Mouse (Mus musculus): ENCODE results near the gene Mrpl37. TPM values are rescaled to one million over a fixed set of nuclear protein-coding genes. Genes with fewer than 3 reads are reported as not detected.

Mrpl37 gene
- polyA plus RNA-seq, 1 experiment from 2014 or later = 122 TPM

- ATAC-seq (ENCODE audit: insufficient read depth, low FRiP score, low TSS enrichment) (no peak), DNase-seq (ENCODE audit: low spot score) (no peak)
- Histone ChIP-seq H3K36me3 (ENCODE audit: control insufficient read depth, insufficient read depth, low read length) (peaks cover 29% of the 10 kb centered on the region), H3K9me3 (ENCODE audit: control insufficient read depth, low read length) (no peaks in the 10 kb centered on the region), H3K4me3 (ENCODE audit: low read depth, low read length) (no peak overlapping the region), H3K9ac (ENCODE audit: low read length) (no peak overlapping the region), H3K27me3 (ENCODE audit: control insufficient read depth, insufficient read depth, low read length) (no peaks in the 10 kb centered on the region), H3K4me2 (ENCODE audit: low read depth) (no peak overlapping the region), H3K4me1 (ENCODE audit: control insufficient read depth, insufficient read depth, low read length) (no peaks in the 10 kb centered on the region), H3K27ac (ENCODE audit: low read depth, low read length) (no peak overlapping the region)
- WGBS = 85% methylated on average over 4 of the region's 4 CpGs
Observed at GRCm38 (mm10) chr4:107038303-107038702, 28.4 kb downstream of the Mrpl37 start.

DNA sequence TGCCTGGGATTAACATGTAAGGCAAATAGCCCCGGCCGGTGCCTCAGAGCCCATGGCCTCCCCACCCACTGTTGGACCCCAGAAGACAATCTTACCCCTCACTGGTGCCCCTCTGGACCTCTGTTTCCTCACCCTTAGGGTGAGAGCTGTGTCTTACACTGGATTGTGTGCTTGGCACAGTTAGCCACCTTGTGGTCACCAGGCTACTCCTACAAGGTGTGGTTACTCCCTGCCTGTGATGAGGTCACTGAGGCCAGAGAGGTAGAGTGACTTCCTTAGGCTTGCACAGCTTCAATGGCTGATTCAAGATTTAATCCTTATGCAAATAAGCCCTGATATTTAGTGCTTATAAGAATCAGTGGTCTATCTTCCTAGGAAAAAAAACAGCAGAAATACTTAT, 29.7 kb downstream of the Mrpl37 start:
- Histone ChIP-seq H3K27ac (ENCODE audit: low read depth, low read length) (no peak overlapping the region), H3K4me2 (ENCODE audit: low read depth) (no peak overlapping the region), H3K36me3 (ENCODE audit: control insufficient read depth, insufficient read depth, low read length) (peaks cover 26% of the 10 kb centered on the region), H3K4me3 (ENCODE audit: low read depth, low read length) (no peak overlapping the region), H3K9me3 (ENCODE audit: control insufficient read depth, low read length) (no peaks in the 10 kb centered on the region), H3K27me3 (ENCODE audit: control insufficient read depth, insufficient read depth, low read length) (no peaks in the 10 kb centered on the region), H3K9ac (ENCODE audit: low read length) (no peak overlapping the region), H3K4me1 (ENCODE audit: control insufficient read depth, insufficient read depth, low read length) (no peaks in the 10 kb centered on the region)
- no peak for ATAC-seq (ENCODE audit: insufficient read depth, low FRiP score, low TSS enrichment)
- 95% methylated on average over 2 of the region's 2 CpGs for WGBS
- DNase-seq (ENCODE audit: low spot score) = no peak

GRCm38 (mm10) chr4:107035689-107036088, 31.0 kb downstream of the Mrpl37 start:
- Histone ChIP-seq H3K36me3 (ENCODE audit: control insufficient read depth, insufficient read depth, low read length) (peaks cover 24% of the 10 kb centered on the region), H3K4me3 (ENCODE audit: low read depth, low read length) (no peak overlapping the region), H3K4me1 (ENCODE audit: control insufficient read depth, insufficient read depth, low read length) (no peaks in the 10 kb centered on the region), H3K9ac (ENCODE audit: low read length) (no peak overlapping the region), H3K9me3 (ENCODE audit: control insufficient read depth, low read length) (no peaks in the 10 kb centered on the region), H3K27ac (ENCODE audit: low read depth, low read length) (no peak overlapping the region), H3K27me3 (ENCODE audit: control insufficient read depth, insufficient read depth, low read length) (no peaks in the 10 kb centered on the region), H3K4me2 (ENCODE audit: low read depth) (no peak overlapping the region)
- WGBS = 91% methylated on average over 4 of the region's 4 CpGs
- no peak for DNase-seq (ENCODE audit: low spot score)
- ATAC-seq (ENCODE audit: insufficient read depth, low FRiP score, low TSS enrichment) = no peak

DNA sequence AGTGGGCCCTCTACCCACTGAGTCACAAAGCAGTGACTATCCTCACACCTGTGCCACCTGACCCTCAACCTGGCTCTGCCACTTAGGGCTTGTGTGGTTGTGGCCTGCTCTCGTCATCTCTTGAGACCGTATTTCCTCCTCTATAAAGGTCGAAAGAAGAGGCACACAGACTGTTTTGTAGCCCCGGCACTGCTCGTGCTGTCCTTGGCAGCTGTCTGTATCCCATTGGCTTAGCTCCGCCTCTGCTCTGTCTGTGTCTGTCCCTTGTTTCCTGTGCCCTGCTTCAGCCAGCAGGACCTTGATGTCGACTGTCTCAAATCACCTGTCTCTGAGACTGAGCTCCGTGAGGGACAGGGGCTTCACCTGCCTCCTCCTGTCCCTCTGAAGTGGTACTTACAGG, 40.2 kb downstream of the Mrpl37 start:
- Histone ChIP-seq H3K9ac (ENCODE audit: low read length) (no peak overlapping the region), H3K4me3 (ENCODE audit: low read depth, low read length) (no peak overlapping the region), H3K27me3 (ENCODE audit: control insufficient read depth, insufficient read depth, low read length) (no peaks in the 10 kb centered on the region), H3K36me3 (ENCODE audit: control insufficient read depth, insufficient read depth, low read length) (peaks cover 4% of the 10 kb centered on the region), H3K27ac (ENCODE audit: low read depth, low read length) (no peak overlapping the region), H3K4me2 (ENCODE audit: low read depth) (no peak overlapping the region), H3K9me3 (ENCODE audit: control insufficient read depth, low read length) (no peaks in the 10 kb centered on the region), H3K4me1 (ENCODE audit: control insufficient read depth, insufficient read depth, low read length) (peaks cover 3% of the 10 kb centered on the region; the same call in 1 of the 2 replicates)
- DNase-seq (ENCODE audit: low spot score) (no peak), ATAC-seq (ENCODE audit: insufficient read depth, low FRiP score, low TSS enrichment) (no peak)
- WGBS = 67% methylated on average over 8 of the region's 8 CpGs

GRCm38 (mm10) chr4:107025369-107025768, 41.3 kb downstream of the Mrpl37 start:
- no peaks in the 10 kb centered on the region for H3K9me3 ChIP-seq (ENCODE audit: control insufficient read depth, low read length)
- no peak overlapping the region for H3K27ac ChIP-seq (ENCODE audit: low read depth, low read length)
- no peaks in the 10 kb centered on the region for H3K36me3 ChIP-seq (ENCODE audit: control insufficient read depth, insufficient read depth, low read length)
- ATAC-seq (ENCODE audit: insufficient read depth, low FRiP score, low TSS enrichment) (no peak), DNase-seq (ENCODE audit: low spot score) (no peak)
- H3K4me1 ChIP-seq (ENCODE audit: control insufficient read depth, insufficient read depth, low read length) = peaks cover 9% of the 10 kb centered on the region
- no peaks in the 10 kb centered on the region for H3K27me3 ChIP-seq (ENCODE audit: control insufficient read depth, insufficient read depth, low read length)
- no peak overlapping the region for H3K4me2 ChIP-seq (ENCODE audit: low read depth)
- no peak overlapping the region for H3K9ac ChIP-seq (ENCODE audit: low read length)
- 88% methylated on average over 5 of the region's 5 CpGs for WGBS
- no peak overlapping the region for H3K4me3 ChIP-seq (ENCODE audit: low read depth, low read length)

DNA sequence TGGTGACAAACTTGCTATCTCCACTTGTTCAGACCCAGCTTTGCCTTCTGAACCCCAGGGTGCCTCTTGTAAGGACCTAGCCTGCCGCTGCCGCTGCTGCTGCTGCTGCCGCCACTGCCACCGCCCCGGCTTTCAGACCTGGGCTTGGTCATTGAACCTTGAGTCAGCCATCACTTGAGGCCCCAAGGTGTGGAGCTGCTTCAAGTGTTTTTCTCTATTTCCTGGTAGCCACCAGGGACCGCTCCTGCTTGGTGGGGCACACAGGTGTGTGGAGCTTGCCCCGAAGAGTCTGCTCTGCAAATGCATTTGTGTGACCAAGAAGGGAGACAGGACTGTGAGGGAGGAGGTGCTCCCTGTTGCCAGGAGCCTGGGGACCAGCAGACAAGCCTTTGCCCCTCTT, 41.8 kb downstream of the Mrpl37 start:
- DNase-seq (ENCODE audit: low spot score) (no peak), ATAC-seq (ENCODE audit: insufficient read depth, low FRiP score, low TSS enrichment) (no peak)
- Histone ChIP-seq H3K4me2 (ENCODE audit: low read depth) (no peak overlapping the region), H3K9me3 (ENCODE audit: control insufficient read depth, low read length) (no peaks in the 10 kb centered on the region), H3K27ac (ENCODE audit: low read depth, low read length) (no peak overlapping the region), H3K4me3 (ENCODE audit: low read depth, low read length) (no peak overlapping the region), H3K4me1 (ENCODE audit: control insufficient read depth, insufficient read depth, low read length) (peaks cover 14% of the 10 kb centered on the region), H3K9ac (ENCODE audit: low read length) (no peak overlapping the region), H3K27me3 (ENCODE audit: control insufficient read depth, insufficient read depth, low read length) (no peaks in the 10 kb centered on the region), H3K36me3 (ENCODE audit: control insufficient read depth, insufficient read depth, low read length) (no peaks in the 10 kb centered on the region)
- WGBS = 81% methylated on average over 7 of the region's 7 CpGs

GRCm38 (mm10) chr4:107021464-107021863, 45.2 kb downstream of the Mrpl37 start:
- H3K9ac ChIP-seq (ENCODE audit: low read length) = no peak overlapping the region
- no peaks in the 10 kb centered on the region for H3K36me3 ChIP-seq (ENCODE audit: control insufficient read depth, insufficient read depth, low read length)
- DNase-seq (ENCODE audit: low spot score) = no peak
- H3K4me2 ChIP-seq (ENCODE audit: low read depth) = no peak overlapping the region
- 79% methylated on average over 3 of the region's 3 CpGs for WGBS
- ATAC-seq (ENCODE audit: insufficient read depth, low FRiP score, low TSS enrichment) = no peak
- H3K9me3 ChIP-seq (ENCODE audit: control insufficient read depth, low read length) = no peaks in the 10 kb centered on the region
- H3K4me3 ChIP-seq (ENCODE audit: low read depth, low read length) = no peak overlapping the region
- H3K27ac ChIP-seq (ENCODE audit: low read depth, low read length) = 0 out of 2 replicates have a peak overlapping the region, but pooled peaks have one; percentile 28
- H3K4me1 ChIP-seq (ENCODE audit: control insufficient read depth, insufficient read depth, low read length) = peaks cover 42% of the 10 kb centered on the region
- no peaks in the 10 kb centered on the region for H3K27me3 ChIP-seq (ENCODE audit: control insufficient read depth, insufficient read depth, low read length)

DNA sequence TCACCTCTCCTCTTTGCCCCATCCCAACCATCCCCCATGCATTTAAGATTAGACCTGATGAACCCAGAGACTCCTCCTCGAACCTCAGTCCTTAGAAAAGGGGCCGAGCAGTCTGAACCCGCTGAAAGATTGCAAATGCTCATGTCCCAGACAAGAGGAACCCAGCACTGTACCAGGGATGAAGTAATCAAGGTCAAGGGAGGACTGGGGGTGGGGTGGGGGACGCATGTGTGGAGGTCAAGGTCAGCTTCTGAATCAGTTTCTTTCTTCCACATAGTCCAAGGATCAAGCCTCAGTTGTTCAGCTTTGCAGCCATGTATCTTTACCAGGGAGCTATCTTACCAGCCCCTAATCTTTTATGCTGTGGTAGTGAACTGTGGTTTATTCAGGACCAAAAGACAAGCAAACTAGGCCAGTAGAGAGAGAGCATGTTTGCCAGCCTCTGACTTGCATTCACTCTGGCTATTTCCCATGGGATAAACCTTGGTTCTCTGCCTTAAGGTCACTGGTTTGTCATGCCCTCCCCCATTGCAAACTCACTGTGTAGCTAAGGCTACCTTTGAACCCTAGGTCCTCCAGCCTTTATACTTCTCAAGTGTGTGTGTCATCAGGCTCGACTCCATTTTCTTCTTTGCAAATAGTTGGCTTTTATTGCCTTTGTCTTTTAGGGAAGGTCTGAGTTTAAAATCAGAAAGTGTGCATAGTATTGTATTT, 46.2 kb downstream of the Mrpl37 start:
- ATAC-seq (ENCODE audit: insufficient read depth, low FRiP score, low TSS enrichment) (no peak), DNase-seq (ENCODE audit: low spot score) (no peak)
- no peaks in the 10 kb centered on the region for H3K36me3 ChIP-seq (ENCODE audit: control insufficient read depth, insufficient read depth, low read length)
- no peaks in the 10 kb centered on the region for H3K27me3 ChIP-seq (ENCODE audit: control insufficient read depth, insufficient read depth, low read length)
- no peaks in the 10 kb centered on the region for H3K9me3 ChIP-seq (ENCODE audit: control insufficient read depth, low read length)
- no peak overlapping the region for H3K4me2 ChIP-seq (ENCODE audit: low read depth)
- H3K4me3 ChIP-seq (ENCODE audit: low read depth, low read length) = no peak overlapping the region
- no peak overlapping the region for H3K9ac ChIP-seq (ENCODE audit: low read length)
- WGBS = 68% methylated on average over 5 of the region's 5 CpGs
- peaks cover 51% of the 10 kb centered on the region for H3K4me1 ChIP-seq (ENCODE audit: control insufficient read depth, insufficient read depth, low read length)
- no peak overlapping the region for H3K27ac ChIP-seq (ENCODE audit: low read depth, low read length)

GRCm38 (mm10) chr4:107019027-107019426, 47.6 kb downstream of the Mrpl37 start:
- H3K27ac ChIP-seq (ENCODE audit: low read depth, low read length) = peak overlapping the region; percentile 47; the same call in 1 of the 2 replicates
- DNase-seq (ENCODE audit: low spot score) (peak; percentile 35), ATAC-seq (ENCODE audit: insufficient read depth, low FRiP score, low TSS enrichment) (no peak)
- no peaks in the 10 kb centered on the region for H3K36me3 ChIP-seq (ENCODE audit: control insufficient read depth, insufficient read depth, low read length)
- no peaks in the 10 kb centered on the region for H3K9me3 ChIP-seq (ENCODE audit: control insufficient read depth, low read length)
- H3K27me3 ChIP-seq (ENCODE audit: control insufficient read depth, insufficient read depth, low read length) = no peaks in the 10 kb centered on the region
- no peak overlapping the region for H3K9ac ChIP-seq (ENCODE audit: low read length)
- H3K4me2 ChIP-seq (ENCODE audit: low read depth) = no peak overlapping the region
- no peak overlapping the region for H3K4me3 ChIP-seq (ENCODE audit: low read depth, low read length)
- peaks cover 57% of the 10 kb centered on the region for H3K4me1 ChIP-seq (ENCODE audit: control insufficient read depth, insufficient read depth, low read length)
- WGBS = 47% methylated on average over 7 of the region's 7 CpGs
